Comparison of ENCODE assay signal across 7 mouse cellular contexts in genomic region chr17:70728719-70729281, GRCm38 (mm10).
DNase-seq lines count a peak whose midpoint lies in the region; ATAC-seq and TF ChIP-seq lines count a peak whose summit lies in the region.

No protein-coding gene starts in this region.

- H3K4me1 ChIP-seq in intestine, embryonic 15.5 days (replicated peaks): 0 out of 2 replicates have a peak, but pooled peaks cover 3% of the 10 kb centered on the region
- no peaks in the 10 kb centered on the region for H3K4me1 ChIP-seq in lung, embryonic 14.5 days (ENCODE audit: insufficient read depth)
- no peaks in the 10 kb centered on the region for H3K4me1 ChIP-seq in stomach, embryonic 15.5 days

- no peak for TF ChIP-seq CTCF in gastrocnemius, adult 2 months (IDR thresholded peaks at IDR 0.05)
- TF ChIP-seq CTCF in lung, embryonic 14.5 days (IDR thresholded peaks at IDR 0.05; ENCODE audit: low read depth): no peak

- WGBS in intestine, embryonic 15.5 days: 58% methylated on average over 5 of the region's 5 CpGs
- 68% methylated on average over 5 of the region's 5 CpGs for WGBS in lung, embryonic 14.5 days
- WGBS in stomach, embryonic 15.5 days: 59% methylated on average over 5 of the region's 5 CpGs

- H3K9ac ChIP-seq in intestine, embryonic 15.5 days: no peak overlapping the region
- no peak overlapping the region for H3K9ac ChIP-seq in lung, embryonic 14.5 days
- no peak overlapping the region for H3K9ac ChIP-seq in stomach, embryonic 15.5 days

- H3K4me3 ChIP-seq in gastrocnemius, adult 2 months: no peak overlapping the region
- no peak overlapping the region for H3K4me3 ChIP-seq in intestine, embryonic 15.5 days (replicated peaks)
- no peak overlapping the region for H3K4me3 ChIP-seq in lung, embryonic 14.5 days (ENCODE audit: low read depth, low read length)
- no peak overlapping the region for H3K4me3 ChIP-seq in stomach, embryonic 15.5 days (replicated peaks)

- H3K4me2 ChIP-seq in intestine, embryonic 15.5 days (replicated peaks): no peak overlapping the region
- H3K4me2 ChIP-seq in lung, embryonic 14.5 days: no peak overlapping the region
- no peak overlapping the region for H3K4me2 ChIP-seq in stomach, embryonic 15.5 days

- peak; percentile 47 for ATAC-seq in intestine, embryonic 15.5 days
- ATAC-seq in lung, embryonic 14.5 days (ENCODE audit: insufficient read depth): peak; percentile 46; the same call in 1 of the 2 replicates
- peak; percentile 84 for ATAC-seq in stomach, embryonic 15.5 days (ENCODE audit: insufficient read depth, low FRiP score, low read depth)

- H3K27ac ChIP-seq in gastrocnemius, adult 2 months: peak overlapping the region; percentile 64
- no peak overlapping the region for H3K27ac ChIP-seq in intestine, embryonic 15.5 days
- peak overlapping the region; percentile 42; the same call in 1 of the 2 replicates for H3K27ac ChIP-seq in lung, embryonic 14.5 days (ENCODE audit: low read depth)
- peak overlapping the region; percentile 68 for H3K27ac ChIP-seq in stomach, embryonic 15.5 days

- DNase-seq in A20 (ENCODE audit: low read depth, low spot score) (peak; percentile 64), MN1 (ENCODE audit: low spot score) (peak; percentile 93)
- DNase-seq in gastrocnemius, adult 2 months: peak; percentile 87
- DNase-seq in lung, embryonic 14.5 days: peak; percentile 72
- no peak for DNase-seq in cerebellum, postnatal 4 days (ENCODE audit: low spot score in 2 of 2)

- no peaks in the 10 kb centered on the region for H3K27me3 ChIP-seq in intestine, embryonic 15.5 days (replicated peaks)
- no peaks in the 10 kb centered on the region for H3K27me3 ChIP-seq in lung, embryonic 14.5 days (ENCODE audit: insufficient read depth, low read length)
- H3K27me3 ChIP-seq in stomach, embryonic 15.5 days (replicated peaks): no peaks in the 10 kb centered on the region

- no peaks in the 10 kb centered on the region for H3K9me3 ChIP-seq in intestine, embryonic 15.5 days
- H3K9me3 ChIP-seq in lung, embryonic 14.5 days (ENCODE audit: low read depth, low read length): no peaks in the 10 kb centered on the region
- H3K9me3 ChIP-seq in stomach, embryonic 15.5 days: no peaks in the 10 kb centered on the region

- intact Hi-C loops in gastrocnemius, adult 2 months (cut with DNase I): no loop called here

- no peaks in the 10 kb centered on the region for H3K36me3 ChIP-seq in intestine, embryonic 15.5 days
- H3K36me3 ChIP-seq in lung, embryonic 14.5 days (ENCODE audit: insufficient read depth): no peaks in the 10 kb centered on the region
- H3K36me3 ChIP-seq in stomach, embryonic 15.5 days: no peaks in the 10 kb centered on the region

Comparison
In these comparisons a context has a peak if more than half of its experiments do, and no peak if none do; other contexts are left out.
1. DNase-seq: peak in A20 (single experiment), MN1 (single experiment), gastrocnemius, adult 2 months (single experiment) and lung, embryonic 14.5 days (single experiment); none in cerebellum, postnatal 4 days (0 of 2).
2. Peak in every context shown above with its lines, with median percentiles within 50 percentile points of each other: ATAC-seq.